Mouse (Mus musculus): ENCODE measurements around the gene Srd5a1. TPM values are rescaled to one million over a fixed set of nuclear protein-coding genes. Genes with fewer than 3 reads are reported as not detected.
A peak's percentile ranks its signal among the peaks of the same experiment; 100 is the strongest.
"Not testable (repeated sequence)": the region's sequence is repeated elsewhere in the genome, so short reads cannot be mapped to it uniquely, and the experiment has no call there.

Gene Srd5a1
- polyA plus RNA-seq, 2 experiments from 2014 or later = 0.29 to 0.61 TPM

GRCm38 (mm10) chr13:69569201-69569600 is 42.0 kb downstream of the Srd5a1 start:
- ATAC-seq = no peak

DNA sequence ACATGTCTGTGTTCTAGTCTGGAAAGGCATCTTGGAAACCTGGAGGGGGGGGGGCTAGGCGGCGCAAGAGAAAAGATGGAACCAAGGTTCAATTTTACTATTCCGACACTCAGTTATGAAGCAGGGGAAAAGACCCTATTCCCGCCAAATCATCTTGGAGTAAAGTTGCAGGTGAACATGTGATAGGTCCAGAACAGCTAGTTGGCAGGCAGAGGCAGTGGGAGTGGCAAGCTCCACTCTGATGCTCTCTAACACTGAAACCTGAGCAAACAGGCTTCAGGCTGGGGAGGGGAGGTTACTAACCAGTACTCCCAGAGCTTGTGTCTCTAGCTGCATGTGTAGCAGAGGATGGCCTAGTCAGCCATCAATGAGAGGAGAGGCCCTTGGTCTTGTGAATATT is 45.8 kb downstream of the Srd5a1 start:
- not testable (repeated sequence) for ATAC-seq

- no peak for ATAC-seq
Measured at GRCm38 (mm10) chr13:69564573-69564972, 46.7 kb downstream of the Srd5a1 start.

- no peak for ATAC-seq
Measured at GRCm38 (mm10) chr13:69563905-69564304, 47.3 kb downstream of the Srd5a1 start.

- no peak for ATAC-seq
Measured at GRCm38 (mm10) chr13:69562654-69563574, 48.3 kb downstream of the Srd5a1 start.

DNA sequence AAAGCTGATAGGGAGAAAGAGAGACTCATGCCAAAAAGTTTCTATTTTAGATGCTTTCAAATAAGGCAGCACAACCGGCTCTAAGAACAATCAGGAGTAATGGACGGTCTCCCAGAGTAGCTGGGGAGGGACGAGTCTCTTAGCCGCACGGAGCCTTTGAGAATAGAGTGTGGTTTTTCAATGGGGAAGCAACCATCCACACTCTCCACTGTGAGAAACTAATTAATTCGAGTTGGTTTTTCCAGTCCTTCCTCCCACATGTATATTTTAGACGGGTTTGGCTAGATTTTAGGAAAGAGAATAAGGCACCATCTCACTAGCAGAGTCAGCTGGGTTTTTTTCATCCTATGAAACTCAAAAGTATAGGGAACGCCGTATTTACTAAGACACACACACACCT is 49.2 kb downstream of the Srd5a1 start:
- no peak for ATAC-seq

- no peak for ATAC-seq
Measured at GRCm38 (mm10) chr13:69559291-69559961, 51.8 kb downstream of the Srd5a1 start.

DNA sequence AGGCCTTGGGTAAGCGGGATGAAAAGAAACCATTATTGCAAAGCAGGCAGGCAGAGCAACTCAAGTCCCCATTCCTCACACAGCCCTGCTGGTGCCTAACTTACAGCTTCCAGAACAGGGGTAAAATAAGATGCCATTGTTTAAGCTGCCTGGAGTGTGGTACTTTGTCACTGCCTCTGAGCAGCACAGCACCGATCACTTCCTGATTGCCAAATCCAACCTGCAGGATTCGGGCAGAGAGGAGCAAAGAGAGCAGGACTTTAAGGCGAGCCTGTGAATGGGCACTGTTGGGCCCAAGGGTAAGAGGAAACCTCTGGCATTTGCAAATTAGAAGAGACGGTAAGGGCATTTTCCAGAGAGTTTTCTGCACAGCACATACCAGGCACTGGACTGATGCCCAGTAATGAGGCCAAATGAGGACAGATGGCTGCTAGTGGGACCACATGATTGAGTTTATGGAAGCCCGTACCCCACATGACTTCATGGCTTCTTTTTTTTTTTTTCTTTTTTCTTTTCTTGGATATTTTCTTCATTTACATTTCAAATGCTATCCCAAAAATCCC is 53.1 kb downstream of the Srd5a1 start:
- ATAC-seq = no peak

DNA sequence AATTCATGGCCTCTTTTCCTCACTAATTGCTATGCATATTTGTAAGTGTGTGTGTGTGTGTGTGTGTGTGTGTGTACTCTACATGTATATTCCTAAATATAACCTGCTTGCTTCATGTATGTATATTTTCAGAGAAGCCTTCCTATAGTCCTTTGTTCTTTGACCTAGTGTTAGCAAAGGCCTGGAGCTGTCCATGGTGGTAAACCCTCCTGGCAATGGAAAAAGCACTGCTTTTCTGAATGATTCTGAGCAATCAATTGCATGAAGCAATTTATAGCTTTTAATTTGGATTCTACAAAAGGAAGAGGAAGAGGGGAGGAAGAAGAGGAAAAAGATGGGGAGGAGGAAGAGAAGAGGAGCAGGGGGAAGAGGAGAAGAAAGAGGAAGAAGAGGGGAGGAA is 54.5 kb downstream of the Srd5a1 start:
- ATAC-seq = no peak

GRCm38 (mm10) chr13:69555957-69556482 is 55.2 kb downstream of the Srd5a1 start:
- ATAC-seq = no peak

DNA sequence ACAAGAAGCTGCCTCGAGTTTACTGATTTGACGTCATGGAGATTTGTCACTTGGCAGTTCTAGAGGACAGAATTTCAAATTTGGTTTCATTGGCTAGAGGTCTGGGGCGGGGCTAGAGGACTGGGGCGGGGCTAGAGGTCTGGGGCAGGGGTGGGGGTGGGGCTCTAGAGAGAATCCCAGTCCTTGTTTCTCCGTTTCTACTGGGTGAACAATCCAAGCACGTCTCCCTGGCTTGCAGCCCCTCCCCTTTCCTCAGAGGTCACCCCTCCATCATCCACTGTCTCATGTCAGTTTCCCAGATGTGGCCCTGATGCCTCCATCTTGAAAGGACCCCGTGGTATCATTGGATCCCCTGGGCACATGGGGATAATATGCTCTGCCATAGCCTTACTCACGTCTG is 56.2 kb downstream of the Srd5a1 start:
- ATAC-seq = no peak

GRCm38 (mm10) chr13:69554255-69554654 is 57.0 kb downstream of the Srd5a1 start:
- ATAC-seq = no peak

DNA sequence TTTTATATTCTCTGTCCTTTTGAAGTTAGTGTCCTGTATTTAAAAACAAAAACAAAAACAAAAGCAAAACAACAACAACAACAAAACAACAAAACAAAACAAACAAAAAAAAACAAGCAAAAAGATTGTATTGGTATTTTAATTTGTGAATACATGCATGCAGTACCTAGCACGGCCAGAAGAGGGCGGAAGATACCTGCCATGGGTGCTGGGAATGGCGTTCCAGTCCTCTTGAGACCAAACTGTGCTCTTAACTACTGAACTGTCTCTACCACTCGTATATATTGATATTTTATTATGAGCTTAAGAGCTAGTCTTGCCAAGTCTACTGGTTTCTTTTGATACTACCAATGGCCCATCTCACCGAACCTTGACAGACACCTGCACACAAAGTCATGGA is 58.2 kb downstream of the Srd5a1 start:
- peak; percentile 36 for ATAC-seq

DNA sequence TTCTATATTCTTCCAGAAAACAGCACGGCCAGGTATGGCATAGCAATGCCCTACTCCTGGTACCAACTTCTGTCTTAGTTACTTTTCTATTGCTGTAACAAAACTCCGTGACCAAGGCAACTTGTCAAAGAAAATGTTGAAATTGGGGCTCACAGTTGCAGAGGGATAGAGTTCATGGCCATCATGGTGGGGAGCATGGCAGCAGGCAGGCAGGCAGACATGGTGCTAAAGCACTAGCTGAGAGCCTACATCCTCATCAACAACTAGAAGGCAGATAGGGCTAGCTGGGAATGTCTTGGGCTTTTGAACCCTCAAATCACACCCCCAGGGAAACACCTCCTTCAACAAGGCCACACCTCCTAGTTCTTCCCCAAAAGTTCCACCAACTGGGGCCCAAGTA is 60.4 kb downstream of the Srd5a1 start:
- no peak for ATAC-seq

DNA sequence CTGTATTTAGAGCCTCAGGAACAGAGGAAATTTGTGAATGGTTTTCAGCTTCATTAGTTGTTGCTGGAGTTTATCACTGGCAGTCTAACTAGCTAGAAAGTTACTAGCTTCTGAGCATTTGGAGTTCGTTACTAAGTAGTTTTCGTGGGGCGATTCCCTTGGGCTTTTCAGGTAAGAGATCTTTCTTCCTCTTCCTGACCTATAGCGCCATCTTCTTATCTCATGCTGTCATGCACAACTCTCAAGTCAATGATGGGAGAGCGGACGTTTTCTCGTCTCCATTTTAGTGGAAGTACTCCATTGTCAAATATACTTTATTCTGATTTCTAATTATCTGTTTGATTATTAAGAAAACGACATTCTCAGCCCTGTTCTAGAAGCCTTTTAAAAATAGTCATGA is 61.3 kb downstream of the Srd5a1 start:
- no peak for ATAC-seq

- no peak for ATAC-seq
Measured at GRCm38 (mm10) chr13:69547488-69548180, 63.6 kb downstream of the Srd5a1 start.

DNA sequence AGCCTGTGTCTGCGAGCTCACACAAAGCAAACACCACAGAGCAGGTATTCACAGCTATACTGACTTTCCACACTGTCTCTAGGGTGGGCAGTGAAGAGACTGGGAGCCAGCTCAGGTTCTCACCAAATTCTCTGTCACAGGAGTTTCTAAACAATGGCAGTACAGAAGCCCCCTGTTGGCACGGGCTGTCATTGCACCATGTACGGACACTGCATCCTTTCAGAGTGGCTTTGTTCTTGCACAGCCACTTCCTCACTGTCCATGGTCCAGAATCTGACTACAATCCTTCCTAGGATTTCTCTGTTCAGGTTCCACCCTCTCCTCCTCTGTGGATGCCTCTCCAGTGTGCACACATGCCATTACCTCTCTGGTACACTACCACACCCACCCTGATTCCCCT is 66.2 kb downstream of the Srd5a1 start:
- ATAC-seq = peak; percentile 87

- ATAC-seq = no peak
Measured at GRCm38 (mm10) chr13:69543595-69543994, 67.6 kb downstream of the Srd5a1 start.

- no peak for ATAC-seq
Measured at GRCm38 (mm10) chr13:69542571-69543352, 68.5 kb downstream of the Srd5a1 start.

- no peak for ATAC-seq
Measured at GRCm38 (mm10) chr13:69541776-69542175, 69.5 kb downstream of the Srd5a1 start.

- no peak for ATAC-seq
Measured at GRCm38 (mm10) chr13:69541209-69541608, 70.0 kb downstream of the Srd5a1 start.

GRCm38 (mm10) chr13:69538327-69538726 is 72.9 kb downstream of the Srd5a1 start:
- ATAC-seq = no peak
